Mouse (Mus musculus): ENCODE measurements around the gene Fam71a.

DNA sequence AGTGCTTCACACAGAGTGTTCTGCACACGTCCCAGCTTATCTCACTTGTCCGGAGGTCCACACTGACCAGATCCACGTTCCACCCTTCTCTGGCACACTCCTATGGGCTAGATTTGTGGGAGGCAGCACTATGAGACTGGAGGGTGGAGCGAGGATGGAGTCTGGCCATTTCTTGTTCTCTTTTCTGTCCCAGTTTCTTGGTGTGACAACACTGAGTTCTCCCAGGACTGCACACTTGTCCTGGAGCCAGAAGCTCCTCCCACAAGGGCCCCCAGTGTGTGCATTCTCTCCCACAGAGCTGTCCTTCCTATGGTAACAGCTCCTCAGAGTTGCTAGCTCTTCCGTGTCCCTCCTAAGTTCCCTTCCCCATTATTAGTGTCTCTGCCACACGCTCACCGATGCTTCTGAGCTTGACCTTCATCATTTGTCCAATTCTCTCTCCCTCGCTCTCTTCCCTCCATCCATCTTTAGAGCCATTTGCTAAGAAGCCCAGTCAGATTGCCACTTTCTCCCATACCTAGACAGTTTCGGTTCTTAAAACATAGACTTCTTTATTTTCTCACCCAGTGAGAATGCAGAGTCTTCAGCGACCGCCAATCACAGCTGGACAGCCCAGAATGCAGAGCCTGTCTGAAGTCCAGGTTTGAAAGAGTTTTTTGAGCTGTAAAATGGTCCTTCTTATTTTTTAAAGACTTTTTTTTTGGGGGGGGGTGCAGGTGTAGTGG lies 48.9 kb downstream of the Fam71a start:
- TF ChIP-seq POLR2A (IDR thresholded peaks at IDR 0.05; ENCODE audit: low read depth, low read length) (no peak), CTCF (conservative IDR thresholded peaks at IDR 0.05; ENCODE audit: insufficient read depth, insufficient read length, low read depth, low read length) (no peak)

All from kidney, adult 2 months (tissue).